Mouse (Mus musculus) MEL (cell line): ENCODE data around the gene Csmd2. TPM values are rescaled to one million over a fixed set of nuclear protein-coding genes. Genes with fewer than 3 reads are reported as not detected.

Experiments
- DNase-seq: peaks from one replicate; pipeline ENCODE4 v3.0.0; 2011; ENCODE audit warnings: low read depth, low spot score
- H3K27ac ChIP-seq: 2 replicates; pipeline ENCODE4 v1.5.1; 2012; ENCODE audit warnings: low read depth, mild to moderate bottlenecking, control low read depth, low read length, moderate library complexity; ENCODE audit not compliant: control insufficient read depth
- H3K27me3 ChIP-seq, 2 experiments: fragments of 150-350 bp in 1 of 2; sonication (generic) in 1 of 2; 2 replicates each; pipeline ENCODE4 v1.6.1; 2012; ENCODE audit warnings: low read length in 2 of 2, mild to moderate bottlenecking in 2 of 2, improper control_type of control experiment in 1 of 2, moderate library complexity in 1 of 2; ENCODE audit not compliant: insufficient read depth in 2 of 2, control insufficient read depth in 1 of 2
- H3K36me3 ChIP-seq, 2 experiments: 2 replicates each; pipeline ENCODE4 v1.6.1; 2012 to 2014; ENCODE audit warnings: low read length in 2 of 2, improper control_type of control experiment in 1 of 2, inconsistent platforms in 1 of 2, mild to moderate bottlenecking in 1 of 2; ENCODE audit not compliant: insufficient read depth in 2 of 2, control insufficient read depth in 1 of 2
- H3K4me1 ChIP-seq, 2 experiments: fragments of 150-350 bp in 1 of 2; sonication (generic) in 1 of 2; 2 replicates each; pipeline ENCODE4 v1.6.1; 2012; ENCODE audit warnings: low read length in 2 of 2, improper control_type of control experiment in 1 of 2, mild to moderate bottlenecking in 1 of 2; ENCODE audit not compliant: insufficient read depth in 2 of 2, control insufficient read depth in 1 of 2
- H3K4me3 ChIP-seq, 2 experiments: fragments of 150-350 bp in 1 of 2; sonication (generic) in 1 of 2; 2 replicates each; pipeline ENCODE4 v1.5.1; 2012; ENCODE audit warnings: low read depth in 2 of 2, low read length in 2 of 2, mild to moderate bottlenecking in 2 of 2, moderate library complexity in 2 of 2, control low read depth in 1 of 2, improper control_type of control experiment in 1 of 2; ENCODE audit not compliant: control insufficient read depth in 1 of 2, insufficient read depth in 1 of 2
- H3K79me2 ChIP-seq: 2 replicates; pipeline ENCODE4 v1.6.1; 2012; ENCODE audit warnings: mild to moderate bottlenecking, low read length, moderate library complexity; ENCODE audit not compliant: control insufficient read depth, poor library complexity, insufficient read depth
- H3K9ac ChIP-seq: 2 replicates; pipeline ENCODE4 v1.6.1; 2012; ENCODE audit warnings: low read depth, mild to moderate bottlenecking, control low read depth, low read length, moderate library complexity; ENCODE audit not compliant: control insufficient read depth, poor library complexity, severe bottlenecking
- H3K9me3 ChIP-seq: fragments of 150-350 bp; sonication (generic); replicated peaks from 2 replicates; pipeline ENCODE4 v1.6.1; 2012; ENCODE audit warnings: mild to moderate bottlenecking, low read length, improper control_type of control experiment, moderate library complexity; ENCODE audit not compliant: insufficient read depth
- BHLHE40 ChIP-seq: IDR thresholded peaks from 2 replicates; pipeline ENCODE4 v1.6.1; 2012; ENCODE audit warnings: low read depth, mild to moderate bottlenecking, inconsistent platforms, low read length, improper control_type of control experiment, borderline replicate concordance
- CHD1 ChIP-seq: IDR thresholded peaks from 2 replicates; pipeline ENCODE4 v1.6.1; 2012; ENCODE audit warnings: low read depth, mild to moderate bottlenecking, inconsistent platforms, low read length, improper control_type of control experiment
- CTCF ChIP-seq, 3 experiments: IDR thresholded peaks in 2 of 3; conservative IDR thresholded peaks in 1 of 3; 2 replicates each; pipeline ENCODE4 v1.5.1; 2011 to 2012; ENCODE audit warnings: low read length in 3 of 3, low read depth in 2 of 3, mild to moderate bottlenecking in 2 of 3, improper control_type of control experiment in 1 of 3, inconsistent platforms in 1 of 3, mixed read lengths in 1 of 3, moderate library complexity in 1 of 3; ENCODE audit not compliant: control insufficient read depth in 1 of 3, insufficient read depth in 1 of 3, poor library complexity in 1 of 3, severe bottlenecking in 1 of 3
- E2F4 ChIP-seq: IDR thresholded peaks from 2 replicates; pipeline ENCODE4 v1.6.1; 2011; ENCODE audit warnings: low read depth, low read length, improper control_type of control experiment, borderline replicate concordance
- ELF1 ChIP-seq: IDR thresholded peaks from 2 replicates; pipeline ENCODE4 v1.6.1; 2014; ENCODE audit warnings: low read depth, mild to moderate bottlenecking, inconsistent platforms, low read length, improper control_type of control experiment, moderate library complexity
- ETS1 ChIP-seq: IDR thresholded peaks from 2 replicates; pipeline ENCODE4 v1.6.1; 2012; ENCODE audit warnings: low read depth, mild to moderate bottlenecking, inconsistent platforms, low read length, improper control_type of control experiment, moderate library complexity
- GABPA ChIP-seq: IDR thresholded peaks from 2 replicates; pipeline ENCODE4 v1.6.1; 2012; ENCODE audit warnings: low read depth, mild to moderate bottlenecking, inconsistent platforms, low read length, improper control_type of control experiment, moderate library complexity
- JUND ChIP-seq: IDR thresholded peaks from 2 replicates; pipeline ENCODE4 v1.6.1; 2011; ENCODE audit warnings: low read depth, mild to moderate bottlenecking, improper control_type of control experiment, low read length
- KAT2A ChIP-seq: conservative IDR thresholded peaks from 2 replicates; pipeline ENCODE4 v1.6.1; 2012; ENCODE audit warnings: low read depth, low read length, improper control_type of control experiment, inconsistent platforms
- MAX ChIP-seq: IDR thresholded peaks from 2 replicates; pipeline ENCODE4 v1.6.1; 2011; ENCODE audit warnings: low read length, improper control_type of control experiment
- MAZ ChIP-seq: IDR thresholded peaks from 2 replicates; pipeline ENCODE4 v1.6.1; 2012; ENCODE audit warnings: low read depth, mild to moderate bottlenecking, inconsistent platforms, low read length, improper control_type of control experiment
- MEF2A ChIP-seq: IDR thresholded peaks from 2 replicates; pipeline ENCODE4 v1.6.1; 2014; ENCODE audit warnings: low read depth, mild to moderate bottlenecking, inconsistent platforms, low read length, improper control_type of control experiment; ENCODE audit not compliant: poor library complexity, insufficient replicate concordance, severe bottlenecking; ENCODE audit errors: extremely low read depth
- MYB ChIP-seq: IDR thresholded peaks from 2 replicates; pipeline ENCODE4 v1.6.1; 2011; ENCODE audit warnings: mild to moderate bottlenecking, low read depth, low read length, improper control_type of control experiment
- MYC ChIP-seq: IDR thresholded peaks from 2 replicates; pipeline ENCODE4 v1.6.1; 2011; ENCODE audit warnings: low read depth, mild to moderate bottlenecking, low read length, improper control_type of control experiment, moderate library complexity
- NELFE ChIP-seq: IDR thresholded peaks from 2 replicates; pipeline ENCODE4 v1.6.1; 2011; ENCODE audit warnings: low read depth, low read length, improper control_type of control experiment
- POLR2A ChIP-seq, 2 experiments: IDR thresholded peaks; 2 replicates each; pipeline ENCODE4 v1.6.1; 2011 to 2012; ENCODE audit warnings: low read length in 2 of 2, mild to moderate bottlenecking in 2 of 2, control low read depth in 1 of 2, improper control_type of control experiment in 1 of 2, low read depth in 1 of 2, moderate library complexity in 1 of 2; ENCODE audit not compliant: control insufficient read depth in 1 of 2, insufficient read depth in 1 of 2, poor library complexity in 1 of 2
- POLR2AphosphoS2 ChIP-seq: IDR thresholded peaks from 2 replicates; pipeline ENCODE4 v1.6.1; 2011; ENCODE audit warnings: low read length, improper control_type of control experiment
- POLR2AphosphoS5 ChIP-seq: IDR thresholded peaks from 2 replicates; pipeline ENCODE4 v1.6.1; 2012; ENCODE audit warnings: low read depth, borderline replicate concordance, mild to moderate bottlenecking, inconsistent platforms, low read length, moderate library complexity, mixed read lengths
- SMC3 ChIP-seq: IDR thresholded peaks from 2 replicates; pipeline ENCODE4 v1.6.1; 2011; ENCODE audit warnings: low read depth, low read length, improper control_type of control experiment
- TCF12 ChIP-seq: IDR thresholded peaks from 2 replicates; pipeline ENCODE4 v1.6.1; 2014; ENCODE audit warnings: low read depth, mild to moderate bottlenecking, inconsistent platforms, low read length, improper control_type of control experiment, moderate library complexity
- USF1 ChIP-seq: IDR thresholded peaks from 2 replicates; pipeline ENCODE4 v1.6.1; 2014; ENCODE audit warnings: low read depth, mild to moderate bottlenecking, inconsistent platforms, low read length, improper control_type of control experiment, moderate library complexity
- ZC3H11A ChIP-seq: IDR thresholded peaks from 2 replicates; pipeline ENCODE4 v1.6.1; 2012; ENCODE audit warnings: low read depth, mild to moderate bottlenecking, inconsistent platforms, low read length, improper control_type of control experiment
- ZKSCAN1 ChIP-seq: IDR thresholded peaks from 2 replicates; pipeline ENCODE4 v1.6.1; 2012; ENCODE audit warnings: low read depth, mild to moderate bottlenecking, inconsistent platforms, low read length, improper control_type of control experiment, moderate library complexity
- ZMIZ1 ChIP-seq: IDR thresholded peaks from 2 replicates; pipeline ENCODE4 v1.6.1; 2012; ENCODE audit warnings: low read depth, mild to moderate bottlenecking, inconsistent platforms, low read length, improper control_type of control experiment, moderate library complexity
- ZNF384 ChIP-seq: IDR thresholded peaks from 2 replicates; pipeline ENCODE4 v1.6.1; 2012; ENCODE audit warnings: low read depth, mild to moderate bottlenecking, inconsistent platforms, low read length, improper control_type of control experiment
- polyA plus RNA-seq, 2 experiments: library from polyadenylated mRNA; stranded (reverse) in 1 of 2; unstranded in 1 of 2; fragments of >175 nt in 1 of 2; fragments of >200 nt in 1 of 2; gene quantifications; 2 replicates each; pipeline versions ENCODE4 v1.2.1 to v1.2.4; 2012; ENCODE audit warnings: low replicate concordance in 2 of 2, low read depth in 1 of 2; ENCODE audit not compliant: insufficient read length in 2 of 2, insufficient read depth in 1 of 2, missing spikeins in 1 of 2
- total RNA-seq: library from RNA; depleted of rRNA; stranded (reverse); fragments of 300-350 nt; gene quantifications from 2 replicates; pipeline ENCODE4 v1.2.3, GENCODE M21; 2012

The Csmd2 gene
- total and polyA plus RNA-seq, 3 experiments: not detected

DNA sequence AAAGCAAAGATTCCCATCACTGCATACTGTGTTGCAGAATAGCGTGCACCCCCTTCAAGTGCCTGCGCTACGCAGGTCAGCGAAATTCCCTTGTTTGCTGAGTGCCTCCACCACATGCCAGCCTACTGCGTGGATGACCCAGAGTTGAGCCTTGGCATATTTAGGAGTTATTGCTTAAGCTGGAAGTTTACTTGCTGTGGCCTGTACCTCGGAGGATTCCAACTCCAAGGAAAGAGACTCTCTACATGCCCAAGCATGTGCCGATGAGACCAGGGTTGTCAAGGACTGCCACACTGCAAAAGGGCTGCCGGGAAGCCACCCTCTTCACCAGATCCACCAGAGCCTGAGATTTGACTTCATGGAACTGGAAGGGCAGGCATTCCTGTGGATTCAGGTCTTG is 182.5 kb downstream of the Csmd2 start:
- H3K9ac ChIP-seq: no peak overlapping the region
- TF ChIP-seq MAZ (no peak), POLR2AphosphoS2 (no peak), TCF12 (no peak), MAX (no peak), MEF2A (no peak), GABPA (no peak), ZC3H11A (no peak), E2F4 (no peak), CHD1 (no peak), CTCF (IDR thresholded peaks at IDR 0.05 in 2 of 3, conservative IDR thresholded peaks at IDR 0.05 in 1 of 3; ENCODE audit: control insufficient read depth in 1 of 3, insufficient read depth in 1 of 3, low read depth in 2 of 3, low read length in 3 of 3, poor library complexity in 1 of 3, severe bottlenecking in 1 of 3) (no peak), MYB (no peak), ZMIZ1 (no peak)
- H3K4me3 ChIP-seq: no peak overlapping the region
- no peak overlapping the region for H3K27ac ChIP-seq
- H3K9me3 ChIP-seq: no peaks in the 10 kb centered on the region
- H3K27me3 ChIP-seq: no peaks in the 10 kb centered on the region
- no peaks in the 10 kb centered on the region for H3K79me2 ChIP-seq
- no peak for DNase-seq
- no peaks in the 10 kb centered on the region for H3K36me3 ChIP-seq
- H3K4me1 ChIP-seq: no peaks in the 10 kb centered on the region

DNA sequence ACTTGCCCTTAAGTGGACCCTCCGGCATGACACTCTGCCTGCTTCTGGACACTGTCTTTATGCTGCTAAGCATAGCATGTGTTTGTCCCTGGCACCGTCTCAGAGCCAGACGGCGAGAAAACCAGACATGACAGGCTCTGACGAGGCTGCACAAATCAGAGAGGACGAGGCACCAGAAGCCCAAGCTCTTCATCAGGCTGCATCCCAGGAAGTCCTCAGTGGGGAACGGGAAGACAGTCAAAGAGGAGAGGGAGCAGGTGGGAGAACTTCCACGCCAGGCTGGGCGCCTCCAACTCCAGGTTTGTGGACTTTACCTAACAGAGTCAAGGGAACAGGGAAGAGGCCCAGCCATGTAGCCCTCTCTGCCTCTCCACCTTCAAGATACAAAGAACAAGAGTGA is 183.6 kb downstream of the Csmd2 start:
- Histone ChIP-seq H3K36me3 (no peaks in the 10 kb centered on the region), H3K4me3 (no peak overlapping the region), H3K4me1 (no peaks in the 10 kb centered on the region), H3K27ac (no peak overlapping the region), H3K27me3 (no peaks in the 10 kb centered on the region), H3K9ac (no peak overlapping the region), H3K9me3 (no peaks in the 10 kb centered on the region), H3K79me2 (no peaks in the 10 kb centered on the region)
- no peak for TF ChIP-seq KAT2A
- no peak for TF ChIP-seq ZKSCAN1
- TF ChIP-seq SMC3: no peak
- no peak for TF ChIP-seq MAZ
- no peak for TF ChIP-seq MYB
- no peak for TF ChIP-seq ZNF384
- TF ChIP-seq ELF1: no peak
- TF ChIP-seq BHLHE40: no peak
- TF ChIP-seq POLR2A (IDR thresholded peaks at IDR 0.05; ENCODE audit: control insufficient read depth in 1 of 2, insufficient read depth in 1 of 2, low read depth in 1 of 2, low read length in 2 of 2, poor library complexity in 1 of 2): no peak
- TF ChIP-seq JUND: no peak
- no peak for TF ChIP-seq ETS1
- no peak for TF ChIP-seq NELFE
- TF ChIP-seq POLR2AphosphoS5: no peak
- no peak for TF ChIP-seq USF1
- no peak for TF ChIP-seq MYC
- no peak for DNase-seq
